Mouse (Mus musculus) layer of hippocampus, postnatal 10 days (tissue): ENCODE measurements at regions not wholly inside any gene's neighbourhood (a gene's known extent, or its start where the extent isn't known, plus 50 kb on each side); places are given as distances from the start of the nearest gene placed in this dataset.
A peak's percentile ranks its signal among the peaks of the same experiment; 100 is the strongest.

Experiments
- DNase-seq, 2 experiments: peaks; one replicate each; pipeline ENCODE4 v3.0.0; 2021; ENCODE audit warnings: low spot score in 2 of 2

- no peak for DNase-seq
Measured at GRCm38 (mm10) chr6:66224164-66224903, 271.9 kb downstream of the 4930544G11Rik start.

GRCm38 (mm10) chr6:66236368-66236767 is 284.0 kb downstream of the 4930544G11Rik start:
- DNase-seq = no peak

GRCm38 (mm10) chr6:66255378-66255777 is 279.8 kb upstream of the Mad2l1 start:
- no peak for DNase-seq

- no peak for DNase-seq
Measured at GRCm38 (mm10) chr6:66263429-66263828, 271.8 kb upstream of the Mad2l1 start.

GRCm38 (mm10) chr6:66263918-66264317 is 271.3 kb upstream of the Mad2l1 start:
- DNase-seq = no peak

GRCm38 (mm10) chr6:66268427-66268826 is 266.8 kb upstream of the Mad2l1 start:
- DNase-seq = no peak

GRCm38 (mm10) chr6:66271414-66272206 is 263.6 kb upstream of the Mad2l1 start:
- no peak for DNase-seq

GRCm38 (mm10) chr6:66272216-66272615 is 263.0 kb upstream of the Mad2l1 start:
- no peak for DNase-seq

GRCm38 (mm10) chr6:66274737-66275136 is 260.5 kb upstream of the Mad2l1 start:
- DNase-seq = no peak

GRCm38 (mm10) chr6:66280701-66281100 is 254.5 kb upstream of the Mad2l1 start:
- DNase-seq = no peak

- no peak for DNase-seq
Measured at GRCm38 (mm10) chr6:66282566-66283115, 252.5 kb upstream of the Mad2l1 start.

- no peak for DNase-seq
Measured at GRCm38 (mm10) chr6:66283521-66283920, 251.7 kb upstream of the Mad2l1 start.

- no peak for DNase-seq
Measured at GRCm38 (mm10) chr6:66287607-66288006, 247.6 kb upstream of the Mad2l1 start.

GRCm38 (mm10) chr6:66289196-66289595 is 246.0 kb upstream of the Mad2l1 start:
- no peak for DNase-seq

GRCm38 (mm10) chr6:66291576-66291975 is 243.6 kb upstream of the Mad2l1 start:
- DNase-seq = no peak

- DNase-seq = no peak
Measured at GRCm38 (mm10) chr6:66298056-66298455, 237.1 kb upstream of the Mad2l1 start.

- no peak for DNase-seq
Measured at GRCm38 (mm10) chr6:66300189-66300588, 235.0 kb upstream of the Mad2l1 start.

GRCm38 (mm10) chr6:66344848-66345247 is 190.3 kb upstream of the Mad2l1 start:
- no peak for DNase-seq

GRCm38 (mm10) chr6:66347356-66347755 is 187.8 kb upstream of the Mad2l1 start:
- DNase-seq = no peak

- peak in 1 of 2 experiments; percentile 13 for DNase-seq
Measured at GRCm38 (mm10) chr6:66361130-66361529, 174.1 kb upstream of the Mad2l1 start.

- DNase-seq = peak; percentile 10 to 26
Measured at GRCm38 (mm10) chr6:66367263-66367662, 167.9 kb upstream of the Mad2l1 start.

- no peak for DNase-seq
Measured at GRCm38 (mm10) chr6:66381279-66381934, 153.8 kb upstream of the Mad2l1 start.
